Mouse (Mus musculus) heart, postnatal 0 days (tissue): ENCODE results near the gene Themis2.

Source experiments
- CTCF ChIP-seq: IDR thresholded peaks from 2 replicates; pipeline ENCODE4 v1.5.1; 2016; ENCODE audit warnings: antibody characterized with exemption, control low read depth, low read depth
- EP300 ChIP-seq: IDR thresholded peaks from 2 replicates; pipeline ENCODE4 v1.6.1; 2016; ENCODE audit warnings: antibody characterized with exemption, low read depth

- TF ChIP-seq CTCF: no peak
- TF ChIP-seq EP300: no peak
Measured at GRCm38 (mm10) chr4:132743992-132744911, 51.9 kb downstream of the Themis2 start.
